Mouse (Mus musculus) hindbrain, postnatal 0 days (tissue): Measurements from ENCODE around the gene Agbl3. TPM values are rescaled to one million over a fixed set of nuclear protein-coding genes. Genes with fewer than 3 reads are reported as not detected.

Experiments used
- ATAC-seq: fragments of 200-750 bp; cut with Nextera tagmentation; 2 replicates; pipeline ENCODE4 v1.8.0; 2017; ENCODE audit warnings: mild to moderate bottlenecking, moderate TSS enrichment, moderate library complexity
- DNase-seq: peaks from one replicate; pipeline ENCODE4 v3.0.0-alpha.2; 2015; ENCODE audit warnings: low spot score
- H3K27ac ChIP-seq: fragments of 300-500 bp; sonication (generic); 2 replicates; pipeline ENCODE4 v1.5.1; 2014; ENCODE audit warnings: mild to moderate bottlenecking
- H3K27me3 ChIP-seq: fragments of 300-500 bp; sonication (generic); 2 replicates; pipeline ENCODE4 v1.6.1; 2014; ENCODE audit warnings: low read length, mixed read lengths; ENCODE audit not compliant: insufficient read depth
- H3K36me3 ChIP-seq: fragments of 300-500 bp; sonication (generic); 2 replicates; pipeline ENCODE4 v1.6.1; 2014; ENCODE audit warnings: low read length, mixed read lengths; ENCODE audit not compliant: insufficient read depth
- H3K4me1 ChIP-seq: fragments of 300-500 bp; sonication (generic); 2 replicates; pipeline ENCODE4 v1.6.1; 2014; ENCODE audit warnings: antibody characterized with exemption, low read length, mixed read lengths; ENCODE audit not compliant: insufficient read depth
- H3K4me2 ChIP-seq: fragments of 300-500 bp; sonication (generic); 2 replicates; pipeline ENCODE4 v1.6.1; 2014; ENCODE audit warnings: low read depth, mild to moderate bottlenecking, low read length, moderate library complexity, mixed read lengths
- H3K4me3 ChIP-seq: fragments of 300-500 bp; sonication (generic); 2 replicates; pipeline ENCODE4 v1.5.1; 2014; ENCODE audit warnings: low read length
- H3K9ac ChIP-seq: fragments of 300-500 bp; sonication (generic); replicated peaks from 2 replicates; pipeline ENCODE4 v1.6.1; 2014; ENCODE audit warnings: mild to moderate bottlenecking, low read length, moderate library complexity, mixed read lengths
- H3K9me3 ChIP-seq: fragments of 300-500 bp; sonication (generic); 2 replicates; pipeline ENCODE4 v1.6.1; 2016; ENCODE audit warnings: low read length, mixed read lengths
- CTCF ChIP-seq: IDR thresholded peaks from 2 replicates; pipeline ENCODE4 v1.5.1; 2016; ENCODE audit warnings: antibody characterized with exemption, control low read depth, low read depth
- WGBS: fragments of 180-500 bp; shearing (Covaris S2); extraction: QIAGEN DNeasy Blood & Tissue Kit; methylation state at CpG from one replicate; pipeline ENCODE4 v1.1.7; 2014; 5-methylcytosine and 5-hydroxymethylcytosine counted together
- polyA plus RNA-seq: library from polyadenylated mRNA; unstranded; fragments of >200 nt; fragmentation: Nextera tagmentation; extraction: Ambion mirVana; gene quantifications from 2 replicates; pipeline ENCODE4 v1.2.1, GENCODE M21; 2015
- total RNA-seq: library from RNA; depleted of rRNA; stranded (reverse); fragments of >200 nt; gene quantifications from 2 replicates; pipeline ENCODE4 v1.2.3, GENCODE M21; 2014; rRNA removed

Gene Agbl3
- total RNA-seq (12.3 and 13.2 TPM in 2 replicates), polyA plus RNA-seq (21.5 and 24.0 TPM in 2 replicates)

- peak; percentile 96 for ATAC-seq
Measured at GRCm38 (mm10) chr6:34780231-34780942, at the start of gene Agbl3. Gene Agbl3 (plus strand): TSS chr6:34780432.

GRCm38 (mm10) chr6:34731007-34731406, 49.2 kb upstream of the Agbl3 start:
- Histone ChIP-seq H3K36me3 (no peaks in the 10 kb centered on the region), H3K9ac (no peak overlapping the region), H3K4me2 (no peak overlapping the region), H3K4me1 (no peaks in the 10 kb centered on the region), H3K9me3 (no peaks in the 10 kb centered on the region), H3K27ac (no peak overlapping the region; the same call in 1 of the 2 replicates), H3K27me3 (no peaks in the 10 kb centered on the region), H3K4me3 (no peak overlapping the region)
- ATAC-seq (no peak), DNase-seq (no peak)
- no peak for TF ChIP-seq CTCF
- 76% methylated on average over 6 of the region's 6 CpGs for WGBS

More at GRCm38 (mm10) chr6:34780231-34780942, at the start of gene Agbl3:
- WGBS, result under 1% methylated on average over 65 of the region's 81 CpGs
- Histone ChIP-seq H3K27ac (peak within 1 kb of the TSS; percentile 99), H3K27me3 (no peaks in the 10 kb centered on the region), H3K4me3 (peak within 1 kb of the TSS; percentile 69), H3K9me3 (no peaks in the 10 kb centered on the region), H3K36me3 (no peaks in the 10 kb centered on the region), H3K4me1 (no peaks in the 10 kb centered on the region), H3K9ac (peak within 1 kb of the TSS; percentile 95), H3K4me2 (peak within 1 kb of the TSS; percentile 73)
- TF ChIP-seq CTCF, result no peak
- peak; percentile 98 for DNase-seq

GRCm38 (mm10) chr6:34731529-34731928, 48.7 kb upstream of the Agbl3 start:
- Histone ChIP-seq H3K4me1 (no peaks in the 10 kb centered on the region), H3K9ac (no peak overlapping the region), H3K27ac (no peak overlapping the region; the same call in 1 of the 2 replicates), H3K36me3 (no peaks in the 10 kb centered on the region), H3K27me3 (no peaks in the 10 kb centered on the region), H3K4me3 (no peak overlapping the region), H3K9me3 (no peaks in the 10 kb centered on the region), H3K4me2 (no peak overlapping the region)
- DNase-seq (peak; percentile 14), ATAC-seq (no peak)
- 63% methylated on average over 9 of the region's 9 CpGs for WGBS
- no peak for TF ChIP-seq CTCF

- Histone ChIP-seq H3K4me3 (no peak overlapping the region), H3K4me2 (no peak overlapping the region), H3K4me1 (no peaks in the 10 kb centered on the region), H3K27me3 (no peaks in the 10 kb centered on the region), H3K36me3 (no peaks in the 10 kb centered on the region), H3K27ac (no peak overlapping the region), H3K9me3 (no peaks in the 10 kb centered on the region), H3K9ac (no peak overlapping the region)
- 89% methylated on average over 13 of the region's 13 CpGs for WGBS
- TF ChIP-seq CTCF, result no peak
- ATAC-seq, result no peak
- no peak for DNase-seq
Measured at GRCm38 (mm10) chr6:34734940-34735695, 45.1 kb upstream of the Agbl3 start.

DNA sequence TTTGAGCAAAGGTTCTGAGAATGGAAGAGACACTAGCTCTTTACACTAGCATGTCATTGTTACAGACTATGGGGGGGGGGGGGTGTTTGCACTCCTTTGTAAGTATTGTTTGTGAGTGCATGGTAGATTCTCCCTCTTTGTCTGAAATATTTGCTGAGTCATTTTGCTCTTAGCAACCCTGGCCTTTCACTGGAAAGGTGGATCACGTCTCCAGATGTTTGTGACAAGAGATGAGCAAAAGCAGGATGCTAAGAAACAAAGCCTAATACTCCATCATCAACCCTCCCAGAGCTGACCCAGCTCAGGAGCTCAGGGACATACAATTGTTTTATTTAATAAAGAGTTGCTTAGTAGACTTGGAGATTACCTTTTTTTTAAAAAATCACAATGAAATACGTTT, 43.3 kb upstream of the Agbl3 start:
- WGBS, result 59% methylated on average over 2 of the region's 2 CpGs
- H3K4me2 ChIP-seq, result no peak overlapping the region

GRCm38 (mm10) chr6:34743946-34744345, 36.3 kb upstream of the Agbl3 start:
- Histone ChIP-seq H3K4me3 (no peak overlapping the region), H3K9me3 (no peaks in the 10 kb centered on the region), H3K27me3 (no peaks in the 10 kb centered on the region), H3K4me2 (no peak overlapping the region), H3K4me1 (no peaks in the 10 kb centered on the region), H3K9ac (no peak overlapping the region), H3K36me3 (no peaks in the 10 kb centered on the region), H3K27ac (no peak overlapping the region)
- DNase-seq (no peak), ATAC-seq (no peak)
- 72% methylated on average over 4 of the region's 4 CpGs for WGBS
- TF ChIP-seq CTCF, result no peak

More for the DNA sequence above, 43.3 kb upstream of the Agbl3 start:
- Histone ChIP-seq H3K36me3 (no peaks in the 10 kb centered on the region), H3K27ac (no peak overlapping the region), H3K4me1 (no peaks in the 10 kb centered on the region), H3K9ac (no peak overlapping the region), H3K27me3 (no peaks in the 10 kb centered on the region), H3K4me3 (no peak overlapping the region), H3K9me3 (no peaks in the 10 kb centered on the region)
- ATAC-seq, result no peak
- no peak for DNase-seq
- TF ChIP-seq CTCF, result no peak
